33 mouse cellular contexts compared by ENCODE assay signal in the genomic region with DNA sequence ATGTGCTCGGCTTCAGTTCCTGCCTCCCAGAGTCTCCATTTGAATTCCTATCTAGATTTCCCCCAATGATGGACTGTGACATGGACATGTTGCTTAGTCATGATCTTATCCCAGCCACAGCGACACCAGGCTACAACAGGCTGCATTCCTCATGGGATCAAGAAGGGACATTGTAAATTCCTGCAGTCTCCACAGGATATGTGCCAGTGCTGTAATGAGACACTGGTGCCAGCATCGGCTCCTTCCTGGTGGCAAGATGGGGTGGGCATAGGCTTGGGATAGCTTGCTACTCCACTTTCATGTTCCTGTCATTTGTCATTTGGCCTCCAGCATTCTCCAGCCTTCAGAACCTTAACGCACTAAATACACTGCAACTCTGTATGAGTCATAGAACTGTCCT.
A peak's percentile ranks its signal among the peaks of the same experiment; 100 is the strongest.
DNase-seq lines count a peak whose midpoint lies in the region; ATAC-seq lines count a peak whose summit lies in the region.
"Had no signal": no experiment of that assay in that cellular context is flagged by ENCODE, and none has a peak within 500 bp of the region (broad histone marks: within the 10 kb centered on the region; RNA-seq: fewer than 3 reads in every experiment).

No protein-coding gene starts in this region.

- H3K4me1 ChIP-seq in limb, embryonic 11.5 days (ENCODE audit: control insufficient read depth, insufficient read depth, low read length), result 0 out of 2 replicates have a peak, but pooled peaks cover 4% of the 10 kb centered on the region
- 0 out of 2 replicates have a peak, but pooled peaks cover 3% of the 10 kb centered on the region for H3K4me1 ChIP-seq in limb, embryonic 10.5 days
- H3K4me1 ChIP-seq: hindbrain, embryonic 12.5 days; midbrain, embryonic 12.5 days; neural tube, embryonic 13.5 days had no signal

- 88% methylated on average over 4 of the region's 4 CpGs for WGBS in limb, embryonic 11.5 days
- 86% methylated on average over 4 of the region's 4 CpGs for WGBS in limb, embryonic 10.5 days

- no peak overlapping the region for H3K27ac ChIP-seq in limb, embryonic 11.5 days (replicated peaks; ENCODE audit: low read depth, low read length)
- H3K27ac ChIP-seq in limb, embryonic 10.5 days, result no peak overlapping the region
- H3K27ac ChIP-seq: embryonic facial prominence, embryonic 13.5 days; forebrain, embryonic 10.5 days; gastrocnemius, adult 2 months; heart, adult 2 months; hindbrain, embryonic 12.5 days; layer of hippocampus, adult 2 months; limb, embryonic 15.5 days; liver, embryonic 14.5 days; midbrain, embryonic 12.5 days; neural tube, embryonic 13.5 days; stomach, postnatal 0 days had no signal

- no peaks in the 10 kb centered on the region for H3K9me3 ChIP-seq in limb, embryonic 11.5 days (ENCODE audit: control insufficient read depth, low read length)
- no peaks in the 10 kb centered on the region for H3K9me3 ChIP-seq in limb, embryonic 10.5 days (replicated peaks)
- H3K9me3 ChIP-seq: embryonic facial prominence, embryonic 13.5 days; forebrain, embryonic 10.5 days; heart, embryonic 12.5 days; hindbrain, embryonic 12.5 days; limb, embryonic 15.5 days; midbrain, embryonic 12.5 days; neural tube, embryonic 13.5 days had no signal

- H3K4me3 ChIP-seq in limb, embryonic 11.5 days (ENCODE audit: low read depth, low read length), result no peak overlapping the region
- no peak overlapping the region for H3K4me3 ChIP-seq in limb, embryonic 10.5 days
- H3K4me3 ChIP-seq: embryonic facial prominence, embryonic 13.5 days; forebrain, embryonic 10.5 days; gastrocnemius, adult 2 months; heart, adult 2 months; heart, embryonic 12.5 days; hindbrain, embryonic 12.5 days; layer of hippocampus, adult 2 months; limb, embryonic 15.5 days; midbrain, embryonic 12.5 days; neural tube, embryonic 13.5 days had no signal

- DNase-seq in heart, adult 11 months, result peak; percentile 70
- DNase-seq in heart, postnatal 36 days, result no peak
- peak; percentile 11 for DNase-seq in limb, embryonic 11.5 days (ENCODE audit: low spot score)
- DNase-seq in limb, embryonic 10.5 days (ENCODE audit: low spot score), result no peak
- DNase-seq in 416B (ENCODE audit: low read depth), result peak; percentile 86
- no peak for DNase-seq in cerebellum, adult 9-10 months
- no peak for DNase-seq in cerebellum, adult 11-12 months
- DNase-seq: adrenal gland, postnatal 36 days; cerebellum, adult 8-10 months; cerebellum, postnatal 36 days; embryo, embryonic 11 days; gastrocnemius, adult 2 months; gastrocnemius, postnatal 36 days; heart, adult 2 months; heart, postnatal 14 days; kidney, adult 2 months; kidney, postnatal 36 days; lung, adult 2 months; right cerebral cortex, postnatal 4 days; thymus, adult 2 months; thymus, postnatal 36 days had no signal

- H3K4me2 ChIP-seq in limb, embryonic 11.5 days (ENCODE audit: low read depth, severe bottlenecking), result no peak overlapping the region
- H3K4me2 ChIP-seq: embryonic facial prominence, embryonic 13.5 days; heart, embryonic 12.5 days; hindbrain, embryonic 12.5 days; limb, embryonic 15.5 days; midbrain, embryonic 12.5 days; neural tube, embryonic 13.5 days had no signal

- no peaks in the 10 kb centered on the region for H3K36me3 ChIP-seq in limb, embryonic 11.5 days (ENCODE audit: control insufficient read depth, insufficient read depth, low read length)
- no peaks in the 10 kb centered on the region for H3K36me3 ChIP-seq in limb, embryonic 10.5 days
- H3K36me3 ChIP-seq: forebrain, embryonic 10.5 days; hindbrain, embryonic 12.5 days; limb, embryonic 15.5 days; neural tube, embryonic 13.5 days had no signal

- no peak for ATAC-seq in limb, embryonic 11.5 days (ENCODE audit: insufficient number of reproducible peaks, low FRiP score, low TSS enrichment, low read depth)
- ATAC-seq: forebrain, embryonic 16.5 days had no signal

- intact Hi-C loops in heart, postnatal 36 days (cut with DNase I), result no loop called here

- no peak overlapping the region for H3K9ac ChIP-seq in limb, embryonic 11.5 days (ENCODE audit: low read length)
- H3K9ac ChIP-seq: embryonic facial prominence, embryonic 13.5 days; heart, embryonic 12.5 days; hindbrain, embryonic 12.5 days; limb, embryonic 15.5 days; liver, embryonic 14.5 days; midbrain, embryonic 12.5 days; neural tube, embryonic 13.5 days had no signal

- no peaks in the 10 kb centered on the region for H3K27me3 ChIP-seq in limb, embryonic 11.5 days (ENCODE audit: control insufficient read depth, insufficient read depth, low read length)
- H3K27me3 ChIP-seq in limb, embryonic 10.5 days (ENCODE audit: low read depth, poor library complexity, severe bottlenecking), result no peaks in the 10 kb centered on the region
- H3K27me3 ChIP-seq: CH12.LX; embryonic facial prominence, embryonic 13.5 days; hindbrain, embryonic 12.5 days; limb, embryonic 15.5 days; midbrain, embryonic 12.5 days; neural tube, embryonic 13.5 days had no signal

Comparison
In these comparisons a context has a peak if more than half of its experiments do, and no peak if none do; other contexts are left out.
1. DNase-seq: peak in heart, adult 11 months (single experiment), limb, embryonic 11.5 days (single experiment) and 416B (single experiment); none in heart, postnatal 36 days (0 of 2), limb, embryonic 10.5 days (single experiment), cerebellum, adult 9-10 months (single experiment) and cerebellum, adult 11-12 months (single experiment).